Mouse (Mus musculus) erythroblast, embryonic 14.5 days (primary cell): ENCODE measurements around the gene Alg1.
"Not testable (repeated sequence)": the region's sequence is repeated elsewhere in the genome, so short reads cannot be mapped to it uniquely, and the experiment has no call there.

Source experiments
- GATA1 ChIP-seq: IDR thresholded peaks from 2 replicates; pipeline ENCODE4 v1.6.1; 2012; ENCODE audit warnings: low read length, inconsistent platforms, mixed read lengths
- TAL1 ChIP-seq: IDR thresholded peaks from 3 replicates; pipeline ENCODE4 v1.6.1; 2012; ENCODE audit warnings: low read length, inconsistent platforms, mixed read lengths

DNA sequence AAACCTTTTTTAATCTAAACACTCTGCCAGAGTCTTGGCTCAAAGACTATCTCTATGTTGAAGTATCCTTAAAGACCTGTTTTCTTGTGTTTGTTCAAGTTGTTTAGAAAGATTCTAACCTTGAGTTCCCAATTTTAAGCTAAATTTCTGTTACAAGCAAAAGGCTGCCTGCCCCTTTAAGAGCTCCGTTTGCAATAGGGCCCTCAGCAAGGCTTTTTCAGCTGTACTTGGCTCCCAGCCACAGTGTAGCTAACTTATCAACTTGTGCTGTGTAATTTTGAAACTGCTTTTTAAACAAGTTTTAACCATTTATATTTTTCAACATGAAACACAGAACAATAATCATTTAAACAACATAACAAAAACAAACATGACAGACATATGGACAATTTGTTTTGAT, 6.9 kb upstream of the Alg1 start:
- not testable (repeated sequence) for TF ChIP-seq GATA1, TAL1
